Mouse (Mus musculus): Measurements from ENCODE around the gene Amigo2.
A peak's percentile ranks its signal among the peaks of the same experiment; 100 is the strongest.

The Amigo2 gene

DNA sequence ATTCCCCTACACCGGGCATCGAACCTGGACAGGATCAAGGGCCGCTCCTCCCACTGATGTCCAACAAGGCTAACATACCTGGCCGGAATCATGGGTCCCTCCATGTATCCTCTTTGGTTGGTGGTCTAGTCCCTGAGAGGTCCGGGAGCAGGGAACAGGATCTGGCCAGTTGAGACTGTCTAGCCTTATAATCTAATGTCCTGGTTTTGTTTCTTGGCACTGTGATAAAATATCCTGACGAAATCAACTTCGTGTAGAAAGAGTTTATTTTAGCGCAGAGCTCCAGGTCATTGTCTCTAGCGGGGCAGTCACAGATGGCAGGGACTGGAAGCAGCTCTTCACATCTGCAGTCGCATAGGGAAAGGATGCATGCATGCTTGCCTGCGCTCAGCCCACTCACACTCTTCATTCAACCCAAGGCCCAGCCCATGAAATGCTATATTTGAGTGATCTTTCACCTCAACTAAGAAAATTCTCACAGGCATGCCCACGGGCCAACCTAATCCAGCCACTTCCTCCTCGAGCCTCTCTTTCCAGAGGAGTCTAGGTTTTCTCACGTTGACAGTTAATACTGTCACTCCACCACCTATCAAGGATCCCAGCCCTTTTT, 19.3 kb upstream of the Amigo2 start:
- DNase-seq: no peak

DNA sequence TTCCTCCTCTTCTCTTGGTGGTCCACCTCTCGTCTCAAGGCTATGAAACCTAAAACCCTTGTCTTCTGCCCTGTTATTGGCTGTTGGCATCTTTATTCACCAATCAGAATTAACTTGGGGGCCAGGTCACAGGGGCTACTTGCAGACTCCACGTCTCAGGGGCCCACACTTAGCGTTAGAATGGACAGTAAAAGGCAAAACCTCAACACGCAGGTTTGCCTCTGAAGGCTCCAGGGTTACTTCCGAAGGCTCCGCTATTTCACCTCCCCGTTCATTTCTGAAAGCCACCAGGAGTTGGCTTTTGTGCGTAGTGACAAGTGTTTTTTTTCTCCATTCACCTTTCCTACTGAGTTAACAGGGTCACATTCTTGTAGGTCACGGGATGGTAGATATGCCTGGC, 15.2 kb upstream of the Amigo2 start:
- no peak for DNase-seq

DNA sequence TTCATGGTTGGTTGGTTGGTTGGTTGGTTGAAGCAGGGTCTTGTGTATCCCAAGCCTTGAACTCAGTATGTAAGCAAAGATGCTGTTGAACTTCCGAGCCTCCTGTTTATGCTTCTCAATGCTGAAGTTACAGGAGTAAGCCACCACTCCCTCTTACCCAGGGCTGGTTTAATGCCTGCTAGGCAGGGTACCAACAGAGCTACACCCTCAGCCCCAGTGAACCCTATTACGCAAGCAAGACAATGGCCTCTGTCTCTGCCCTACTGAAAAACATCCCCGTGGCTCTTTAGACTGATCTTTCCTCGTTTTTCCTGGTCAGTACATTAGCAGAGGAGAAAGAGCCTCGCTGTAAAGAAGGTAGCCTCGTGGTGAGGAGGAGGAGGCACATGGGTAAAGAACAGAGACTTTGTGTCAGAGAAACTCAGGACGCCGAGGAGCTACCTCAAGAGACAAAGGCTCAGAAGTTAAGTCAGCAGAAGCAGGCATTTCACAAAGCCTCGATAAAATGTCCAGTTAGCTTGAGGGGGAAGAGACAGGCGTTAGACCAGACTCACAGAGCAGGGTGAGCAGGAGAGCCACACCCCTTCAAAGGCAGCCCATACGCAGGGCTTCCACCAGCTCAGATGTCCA, 13.0 kb upstream of the Amigo2 start:
- no peak for DNase-seq

DNA sequence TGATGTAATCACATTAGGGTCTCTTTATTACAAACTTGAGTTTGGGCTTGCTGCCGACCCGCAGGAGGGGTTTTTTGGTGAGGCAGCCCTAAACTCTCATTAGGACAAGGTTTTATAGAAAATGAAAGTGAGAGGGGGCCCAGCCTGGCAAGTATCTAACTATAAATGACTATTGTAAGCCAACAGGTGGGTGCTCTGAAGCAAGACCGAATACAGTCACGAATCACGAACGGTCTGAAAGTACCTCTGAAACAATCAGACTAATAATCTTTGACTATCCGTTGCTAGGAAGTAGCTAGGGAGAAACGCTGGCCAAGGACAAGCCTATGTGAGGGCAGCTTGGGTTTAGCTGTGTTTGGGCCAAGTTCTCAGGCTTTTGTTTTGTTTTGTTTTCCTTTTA, 12.2 kb upstream of the Amigo2 start:
- DNase-seq: no peak

DNA sequence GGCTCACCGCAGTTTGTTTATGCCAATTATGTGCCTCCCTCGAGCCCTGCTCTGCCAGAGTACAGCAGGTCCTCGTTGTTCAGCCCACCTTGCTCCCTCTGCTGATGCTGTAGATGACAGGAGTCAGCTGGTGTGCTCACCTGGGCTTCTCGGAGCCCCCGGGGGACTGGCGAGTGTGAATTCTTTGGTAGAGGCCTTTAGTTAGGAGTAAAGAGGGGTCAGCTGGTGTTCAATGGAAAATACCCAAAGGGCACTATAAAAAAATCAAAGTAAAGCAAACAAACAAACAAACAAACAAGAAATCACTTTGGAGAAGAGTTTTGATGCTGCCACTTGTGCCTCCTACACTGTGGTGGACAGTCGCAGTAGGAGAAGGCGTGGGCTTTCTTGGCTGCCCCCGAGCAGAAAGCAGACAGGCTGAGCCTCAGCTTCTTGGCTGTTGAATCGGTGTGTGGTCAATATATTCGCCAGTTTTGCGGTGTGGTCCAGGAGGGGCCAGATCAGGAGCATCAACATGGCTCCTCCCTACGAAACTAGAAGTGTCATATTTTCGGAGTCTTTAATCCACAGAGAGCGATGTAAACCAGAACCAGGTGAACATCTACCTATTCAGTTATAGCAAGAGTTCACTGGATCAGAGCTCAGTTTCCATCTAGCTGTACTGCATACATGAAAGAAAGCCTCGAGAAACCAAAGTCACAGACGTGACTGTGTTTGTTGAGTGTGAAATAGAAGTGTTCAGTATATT, 11.6 kb upstream of the Amigo2 start:
- DNase-seq: no peak

DNA sequence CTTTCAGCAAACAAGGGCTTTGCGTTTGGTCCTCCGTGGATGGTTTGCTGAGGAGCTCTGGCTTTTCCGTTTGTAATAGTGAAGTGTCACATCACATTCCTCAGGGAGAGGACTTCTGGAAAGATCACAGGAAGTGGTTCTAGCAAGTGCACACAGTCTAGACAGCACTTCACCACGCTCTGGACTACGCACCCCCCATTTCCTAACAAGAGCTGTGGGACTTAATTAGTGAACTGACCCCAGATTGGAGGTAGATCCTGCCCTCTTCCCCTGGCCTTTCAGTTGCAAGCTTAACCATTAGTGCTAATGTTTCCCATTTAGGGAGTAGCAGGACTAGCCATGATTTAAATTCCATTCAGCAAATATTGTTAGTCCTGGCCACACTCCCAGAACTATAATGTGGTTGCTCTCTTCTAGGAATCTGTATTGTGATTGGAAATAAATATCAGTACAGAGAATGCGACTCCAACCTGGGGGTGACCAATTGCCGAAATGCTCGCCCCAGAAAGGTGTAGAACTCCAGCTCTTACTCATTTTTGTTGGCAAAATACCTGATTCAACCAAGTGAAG, 10.2 kb upstream of the Amigo2 start:
- DNase-seq: no peak

DNA sequence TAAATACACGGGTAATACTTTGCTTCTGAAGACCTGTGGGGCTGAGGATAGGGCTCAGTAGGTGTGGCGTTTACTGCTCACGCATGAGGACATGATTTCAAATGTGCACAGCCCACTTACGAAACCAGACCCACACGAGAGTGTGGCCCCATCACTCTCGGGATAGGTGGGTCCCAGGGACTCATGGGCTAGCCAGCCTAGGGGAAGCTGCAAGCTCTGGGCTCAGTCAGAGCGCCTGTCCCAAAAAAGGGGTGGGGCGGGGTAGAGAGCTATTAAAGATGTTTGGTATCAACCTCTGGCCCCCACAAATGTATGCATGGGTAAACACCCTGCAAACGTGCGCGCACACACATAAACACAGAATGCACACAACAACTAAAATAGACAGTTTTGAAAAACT, 9.3 kb upstream of the Amigo2 start:
- DNase-seq: no peak

DNA sequence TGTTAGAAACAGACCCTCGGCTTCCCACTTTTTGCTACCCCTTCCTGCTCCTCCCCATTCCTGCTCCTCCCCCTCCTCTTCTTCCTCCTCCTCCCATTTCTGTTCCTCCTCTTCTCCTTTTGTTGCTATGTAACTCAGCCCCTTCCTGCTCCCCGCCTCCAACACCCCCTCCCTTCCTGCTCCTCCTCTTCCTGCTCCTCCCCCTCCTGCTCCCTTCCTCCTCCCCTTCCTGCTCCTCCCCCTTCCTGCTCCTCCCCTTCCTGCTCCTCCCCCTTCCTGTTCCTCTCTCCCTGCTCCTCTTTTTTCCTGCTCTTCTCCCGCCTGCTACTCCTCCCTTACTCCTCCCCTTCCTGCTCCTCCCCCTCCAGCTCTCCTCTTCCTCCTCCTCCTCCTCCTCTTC, 8.7 kb upstream of the Amigo2 start:
- DNase-seq: no peak

DNA sequence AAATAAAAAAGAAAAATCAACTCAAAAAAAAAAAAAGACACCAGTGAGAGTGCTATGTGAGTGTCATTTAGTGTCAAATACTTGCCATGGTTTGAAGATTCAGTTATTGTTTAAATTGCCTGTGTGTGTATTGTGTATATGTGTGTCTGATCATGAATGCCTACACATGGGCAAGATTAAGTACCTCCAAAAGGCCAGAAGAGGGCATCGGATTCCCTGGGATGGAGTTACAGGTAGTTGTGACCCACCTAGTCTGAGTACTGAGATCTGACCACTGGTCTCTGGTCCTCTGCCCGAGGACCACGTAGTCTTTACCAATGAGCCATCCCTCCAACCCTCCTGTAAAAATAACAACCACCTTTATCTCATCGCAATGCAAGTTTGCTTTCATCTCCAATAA, 7.3 kb upstream of the Amigo2 start:
- no peak for DNase-seq

DNA sequence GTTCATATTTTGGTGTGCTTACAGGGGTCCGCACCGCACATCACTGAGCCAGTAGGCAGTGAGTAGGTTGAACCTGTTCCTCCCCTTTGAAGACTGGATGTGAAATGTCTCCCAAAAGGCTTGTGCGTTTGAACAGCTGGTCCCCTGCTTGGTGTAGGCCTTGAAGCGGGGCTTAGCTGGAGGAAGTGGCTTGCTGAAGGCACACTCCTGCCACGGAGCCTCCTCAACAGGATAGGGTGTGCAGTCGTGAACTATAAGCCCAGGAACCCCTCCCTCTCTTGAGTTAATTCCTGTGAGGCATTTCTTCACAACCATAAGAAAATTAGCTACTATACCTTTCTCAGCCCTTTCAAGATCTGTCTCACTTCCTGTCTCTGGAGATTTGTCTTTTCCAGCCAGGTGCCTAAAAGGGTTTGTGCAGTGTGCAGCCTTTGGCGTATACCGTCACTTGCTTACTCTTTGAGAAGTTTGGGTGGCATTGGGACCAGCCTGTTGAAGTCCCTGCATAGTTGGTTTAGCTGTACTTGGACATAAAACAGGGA, 5.5 kb upstream of the Amigo2 start:
- DNase-seq: no peak

DNA sequence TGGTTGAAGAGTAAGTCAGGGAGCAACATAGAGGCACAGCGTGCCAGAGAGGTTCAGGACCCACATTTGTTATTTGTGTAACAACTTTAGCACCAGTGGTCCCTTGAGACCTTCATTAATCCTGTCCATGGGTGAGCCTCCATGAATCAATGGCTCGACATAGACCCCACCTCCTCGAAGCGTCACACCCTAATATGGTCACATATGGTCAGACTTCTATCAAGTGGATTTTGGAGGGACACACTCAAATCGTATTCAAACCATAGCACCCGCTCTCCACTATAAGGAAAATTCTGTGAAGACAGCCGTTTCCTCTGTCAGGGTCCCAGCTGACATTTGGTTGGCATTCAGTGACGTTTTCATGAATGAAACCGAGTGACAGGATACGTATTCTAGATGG, 2.2 kb upstream of the Amigo2 start:
- DNase-seq: no peak

DNA sequence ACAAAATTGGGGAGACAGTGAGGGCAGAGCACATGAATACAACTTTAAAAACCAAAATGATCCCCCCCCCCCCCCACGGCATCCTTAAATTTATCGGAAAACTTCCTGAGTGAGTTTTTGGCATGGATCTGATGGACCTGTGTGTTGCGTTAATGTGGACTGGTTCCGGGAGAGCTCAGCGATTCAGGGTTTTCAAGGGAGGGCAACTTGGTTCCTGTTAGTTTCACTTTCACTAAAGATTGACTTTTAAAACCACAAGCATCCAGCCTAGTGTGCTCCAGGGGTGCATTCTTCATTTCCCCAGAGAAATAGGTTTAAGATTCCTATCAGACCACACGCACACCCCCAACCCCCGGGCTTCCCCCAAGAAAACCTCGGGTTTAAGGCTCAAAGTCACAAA, 1.2 kb upstream of the Amigo2 start:
- no peak for DNase-seq

DNA sequence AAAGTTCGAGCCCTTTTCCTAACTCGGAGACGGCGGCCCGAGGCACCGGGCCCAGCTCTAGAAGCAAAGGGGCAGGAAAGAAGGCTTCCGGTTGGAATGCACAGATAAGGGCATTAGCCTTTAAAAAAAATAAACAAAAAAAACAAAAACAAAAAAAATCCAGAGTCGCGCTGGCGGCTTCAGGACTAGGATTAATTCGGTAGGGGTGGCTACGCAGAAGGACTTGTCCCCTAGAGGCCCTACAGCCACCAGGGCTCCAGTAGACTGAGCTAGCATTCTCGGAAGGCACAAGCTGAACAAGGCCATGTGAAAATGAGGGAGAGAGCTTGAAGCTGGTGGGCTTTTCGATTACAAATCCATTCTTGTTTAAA, 689 bp upstream of the Amigo2 start:
- DNase-seq: no peak

DNA sequence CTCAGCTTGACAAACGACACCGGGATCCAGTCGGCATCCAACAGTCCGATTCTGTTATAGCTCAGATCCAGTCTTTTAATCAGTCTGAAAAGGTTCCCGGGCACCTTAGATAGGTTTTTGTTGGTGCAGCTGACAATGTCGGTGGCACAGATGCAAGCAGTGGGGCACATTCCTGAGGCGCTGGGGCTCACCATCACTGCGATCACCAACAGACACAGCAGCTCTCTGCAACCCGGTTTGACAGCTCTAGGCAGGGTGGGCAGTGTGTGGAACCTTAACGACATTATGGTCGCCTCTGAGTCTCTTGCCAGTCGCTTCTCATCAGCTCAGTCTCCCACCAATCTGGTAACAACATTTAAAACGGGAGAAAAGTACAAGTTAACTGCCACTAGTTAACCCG, 831 bp downstream of the Amigo2 start:
- no peak for DNase-seq

DNA sequence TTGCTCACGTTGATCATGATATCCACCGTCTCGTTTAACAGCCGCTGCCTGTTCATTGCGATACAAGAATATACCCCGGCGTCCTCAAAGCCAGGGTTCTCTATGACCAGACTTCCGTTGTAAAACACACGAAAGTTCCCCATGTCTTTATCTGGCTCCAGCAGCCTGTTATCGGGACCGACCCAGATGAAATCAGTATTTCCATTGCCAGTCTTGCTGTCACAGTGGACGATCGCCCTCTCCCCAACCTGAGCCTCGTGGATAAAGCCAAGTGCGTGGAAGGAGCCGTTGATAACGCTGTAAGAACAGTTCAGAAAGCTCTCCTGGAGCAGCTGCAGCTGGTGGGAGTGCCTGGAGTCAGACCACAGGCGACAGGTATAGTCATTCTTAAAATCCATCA, 1.7 kb downstream of the Amigo2 start:
- DNase-seq: no peak

DNA sequence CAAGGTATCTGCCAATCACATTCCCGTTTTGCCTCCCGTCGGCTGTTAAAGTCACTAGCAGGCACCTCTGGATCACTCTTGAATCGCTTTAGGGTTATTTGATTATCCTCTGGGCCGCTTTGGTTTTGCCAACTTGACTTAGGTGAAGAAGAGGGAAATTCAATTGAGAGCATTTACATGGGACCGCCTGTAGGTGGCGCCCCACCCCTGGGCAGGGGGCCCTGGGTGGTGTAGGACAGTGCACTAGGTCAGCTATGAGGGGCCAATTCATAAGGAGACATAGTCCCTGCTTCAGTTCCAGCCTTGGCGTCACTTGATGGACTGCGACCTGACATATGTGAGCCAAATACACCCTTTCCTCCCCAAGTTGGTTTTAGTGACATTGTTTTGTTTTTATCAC, 10.1 kb downstream of the Amigo2 start:
- no peak for DNase-seq

DNA sequence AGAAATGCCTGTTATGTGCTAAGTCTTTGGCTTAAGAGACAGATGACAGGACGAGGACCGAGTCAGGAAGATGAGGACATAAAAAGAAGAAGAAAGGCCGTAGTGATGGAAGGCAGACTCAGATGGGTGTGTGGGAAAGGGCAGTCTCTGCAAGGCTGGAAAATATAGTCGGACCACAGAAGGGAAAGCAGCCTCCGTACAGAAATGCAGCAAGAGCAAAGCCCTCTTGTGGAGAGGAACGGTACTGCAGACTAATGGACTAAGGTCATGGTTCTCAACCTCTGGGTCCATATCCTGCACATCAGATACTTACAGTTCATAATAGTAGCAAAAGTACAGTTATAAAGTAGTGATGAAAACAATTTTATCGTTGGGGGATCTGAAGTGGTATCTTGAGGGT, 11.9 kb downstream of the Amigo2 start:
- DNase-seq: peak; percentile 20

DNA sequence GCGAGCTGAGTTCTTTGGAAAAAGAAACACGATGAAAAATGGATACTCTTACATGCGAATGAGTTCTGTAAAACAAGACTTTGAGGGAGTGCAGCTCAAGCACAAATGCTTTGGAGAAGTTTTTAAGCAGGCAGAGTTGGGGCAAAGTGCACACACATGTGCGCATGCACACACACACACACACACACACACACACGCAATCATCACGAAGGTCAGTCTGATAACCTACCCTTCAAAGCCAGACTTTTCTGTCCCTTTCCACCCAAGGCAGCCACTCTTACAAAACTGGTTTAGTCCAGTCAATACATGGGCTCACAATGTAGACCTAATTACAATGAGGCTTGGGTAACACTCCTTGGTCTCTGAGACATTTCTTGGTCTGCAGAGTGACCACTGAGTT, 13.0 kb downstream of the Amigo2 start:
- no peak for DNase-seq

DNA sequence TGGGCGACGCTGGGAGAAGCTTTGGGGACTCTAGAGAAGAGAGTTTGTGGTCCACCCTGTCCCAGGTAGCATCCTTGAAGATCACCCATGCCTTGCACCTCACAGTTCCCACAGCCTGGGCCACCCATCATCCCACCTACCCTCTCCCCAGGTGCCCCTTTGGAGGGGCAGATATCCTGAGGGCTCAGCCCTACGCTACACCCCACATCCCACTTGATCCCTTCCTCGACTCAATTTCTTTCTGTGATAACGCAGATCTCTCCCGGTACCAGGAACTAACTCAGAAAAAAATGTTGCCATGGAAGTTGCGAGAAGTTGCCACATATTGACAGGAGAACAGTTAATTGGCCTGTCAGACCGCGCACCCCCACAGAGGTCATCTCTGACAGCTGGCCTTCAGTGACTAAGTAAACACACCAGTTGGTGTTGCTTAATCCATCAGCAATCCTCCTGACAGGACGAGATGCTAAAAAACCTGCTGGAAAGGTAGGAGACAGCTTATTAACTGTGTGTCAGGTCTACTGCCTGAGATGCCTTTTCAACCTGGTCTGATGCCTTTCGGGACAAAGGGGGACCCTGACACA, 17.5 kb downstream of the Amigo2 start:
- DNase-seq: no peak

DNA sequence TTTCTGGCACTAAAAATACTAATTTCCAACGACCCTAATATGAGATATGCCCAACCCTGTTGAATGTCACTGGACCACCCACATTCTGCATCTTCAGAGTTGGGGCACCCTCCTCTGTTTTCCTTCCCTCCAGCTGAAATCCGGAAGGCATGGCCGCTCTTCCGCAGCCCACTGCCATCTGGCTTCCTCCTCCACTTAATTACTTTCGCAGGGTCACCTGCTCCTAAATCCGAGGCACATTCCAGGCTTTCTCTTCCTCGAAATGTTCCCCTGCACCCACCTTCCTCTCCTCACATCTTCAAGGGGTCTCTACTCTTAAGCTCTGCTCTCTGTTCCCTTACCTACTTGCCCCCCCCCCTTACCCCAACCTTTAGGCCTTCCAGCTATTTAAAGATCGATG, 23.1 kb downstream of the Amigo2 start:
- DNase-seq: no peak

DNA sequence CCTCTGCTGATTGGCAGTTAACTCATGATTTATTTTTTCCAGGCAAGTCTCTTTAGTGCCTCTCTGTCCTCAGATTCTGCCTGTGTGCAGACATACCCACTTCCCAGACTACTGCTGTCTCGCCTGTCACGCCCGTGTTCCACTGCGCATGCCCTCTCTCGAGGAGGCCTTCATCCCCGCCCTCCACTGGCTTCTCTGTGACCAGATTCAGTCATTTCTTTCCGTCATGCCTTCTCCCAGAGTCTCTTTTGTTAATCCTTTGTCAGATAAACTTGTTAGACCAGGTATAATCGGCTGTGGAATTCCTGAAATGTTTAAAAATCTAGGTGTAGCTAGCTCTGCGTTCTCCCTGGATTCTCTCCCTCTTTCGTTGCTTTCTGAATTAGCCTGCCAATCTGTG, 23.7 kb downstream of the Amigo2 start:
- DNase-seq: no peak

DNA sequence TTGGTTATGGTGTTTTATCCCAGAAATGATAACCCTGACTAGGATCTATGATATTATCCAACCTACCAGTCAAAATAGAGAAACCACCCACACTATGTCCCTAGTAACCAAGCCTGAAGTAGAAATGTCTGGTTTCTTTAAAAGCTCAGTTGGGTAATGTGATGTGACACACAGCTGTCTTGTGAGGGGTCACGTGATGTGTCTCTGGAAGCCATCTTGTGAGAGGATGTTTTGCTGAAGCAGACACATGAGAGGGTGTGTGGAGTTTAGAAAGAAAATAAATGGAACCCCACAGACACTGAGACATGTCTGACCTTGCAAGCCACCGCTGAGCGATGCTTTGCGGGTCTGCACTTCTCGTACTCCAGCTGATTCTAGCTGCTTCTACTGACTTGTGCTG, 30.2 kb downstream of the Amigo2 start:
- DNase-seq: no peak
